8 mouse cellular contexts compared by ENCODE assay signal in genomic region chr2:145903983-145904616, GRCm38 (mm10). TPM values are rescaled to one million over a fixed set of nuclear protein-coding genes. Genes with fewer than 3 reads are reported as not detected.
A peak's percentile ranks its signal among the peaks of the same experiment; 100 is the strongest.
DNase-seq lines count a peak whose midpoint lies in the region; ATAC-seq lines count a peak whose summit lies in the region.

No protein-coding gene starts in this region.

- H3K27me3 ChIP-seq in erythroblast, embryonic 14.5 days (ENCODE audit: control insufficient read depth): no peaks in the 10 kb centered on the region
- H3K27me3 ChIP-seq in forebrain, embryonic 13.5 days: no peaks in the 10 kb centered on the region
- H3K27me3 ChIP-seq in liver, embryonic 13.5 days: no peaks in the 10 kb centered on the region

- no peak for ATAC-seq in erythroblast, adult 5-6 weeks (replicated peaks; ENCODE audit: low FRiP score, poor library complexity, severe bottlenecking)
- no peak for ATAC-seq in forebrain, embryonic 13.5 days
- no peak for ATAC-seq in liver, embryonic 13.5 days (ENCODE audit: low read depth)

- no peaks in the 10 kb centered on the region for H3K9me3 ChIP-seq in erythroblast, embryonic 14.5 days (ENCODE audit: control insufficient read depth, low read length)
- H3K9me3 ChIP-seq in forebrain, embryonic 13.5 days (replicated peaks): no peaks in the 10 kb centered on the region
- H3K9me3 ChIP-seq in liver, embryonic 13.5 days (replicated peaks): no peaks in the 10 kb centered on the region

- no peak overlapping the region for H3K27ac ChIP-seq in forebrain, embryonic 13.5 days
- no peak overlapping the region; the same call in 1 of the 2 replicates for H3K27ac ChIP-seq in liver, embryonic 13.5 days

- H3K36me3 ChIP-seq in erythroblast, embryonic 14.5 days (ENCODE audit: control insufficient read depth): peaks cover 24% of the 10 kb centered on the region
- peaks cover 14% of the 10 kb centered on the region for H3K36me3 ChIP-seq in forebrain, embryonic 13.5 days (ENCODE audit: poor library complexity, severe bottlenecking)
- peaks cover 13% of the 10 kb centered on the region for H3K36me3 ChIP-seq in liver, embryonic 13.5 days

- DNase-seq in 416B (ENCODE audit: low read depth): peak; percentile 46
- no peak for DNase-seq in liver, embryonic 13.5 days
- no peak for DNase-seq in embryo, embryonic 10 days (ENCODE audit: low spot score)
- no peak for DNase-seq in cerebellum, adult 11-12 months
- DNase-seq in layer of hippocampus, postnatal 14 days (ENCODE audit: low spot score in 2 of 2): no peak

- peak overlapping the region; percentile 75 for H3K4me2 ChIP-seq in forebrain, embryonic 13.5 days
- peak overlapping the region; percentile 73 for H3K4me2 ChIP-seq in liver, embryonic 13.5 days

- peak overlapping the region; percentile 95 for H3K4me3 ChIP-seq in erythroblast, embryonic 14.5 days (replicated peaks)
- peak overlapping the region; percentile 98 for H3K4me3 ChIP-seq in forebrain, embryonic 13.5 days
- peak overlapping the region; percentile 96 for H3K4me3 ChIP-seq in liver, embryonic 13.5 days (replicated peaks)

- H3K9ac ChIP-seq in forebrain, embryonic 13.5 days: peak overlapping the region; percentile 97
- H3K9ac ChIP-seq in liver, embryonic 13.5 days: peak overlapping the region; percentile 90

- WGBS in forebrain, embryonic 13.5 days: 32% methylated on average over 12 of the region's 12 CpGs
- WGBS in liver, embryonic 13.5 days (ENCODE audit: insufficient replicate concordance): 28% methylated on average over 12 of the region's 12 CpGs

- peaks cover 17% of the 10 kb centered on the region for H3K4me1 ChIP-seq in erythroblast, embryonic 14.5 days (ENCODE audit: control insufficient read depth)
- peaks cover 21% of the 10 kb centered on the region for H3K4me1 ChIP-seq in forebrain, embryonic 13.5 days
- peaks cover 25% of the 10 kb centered on the region for H3K4me1 ChIP-seq in liver, embryonic 13.5 days (replicated peaks)

RNA-seq across cellular contexts. Expression of gene Naa20, which starts 2.2 kb away (rescaled TPM):
- polyA plus RNA-seq in erythroblast, embryonic 14.5 days (2012): 2.0 and 3.2 TPM in 2 replicates
- 9.2 and 24.0 TPM in 2 replicates for total RNA-seq in erythroblast, adult 5-6 weeks (2015; ENCODE audit: low replicate concordance)
- total RNA-seq in erythroblast, adult 5-6 weeks (2017; ENCODE audit: low replicate concordance): 11.8 and 22.2 TPM in 2 replicates
- 134 TPM in 2 replicates for polyA plus RNA-seq in forebrain, embryonic 13.5 days (2015; fragmentation: Nextera tagmentation; extraction: Ambion mirVana)
- 76.7 and 82.1 TPM in 2 replicates for polyA plus RNA-seq in liver, embryonic 13.5 days (2015; fragmentation: Nextera tagmentation; extraction: Ambion mirVana)
- 10 to 100 TPM; 65.6 to 73.8 TPM for total RNA-seq in layer of hippocampus, postnatal 14 days (2021)

RNA-seq across cellular contexts. Expression of gene Cfap61, which starts 30.5 kb away (rescaled TPM):
- polyA plus RNA-seq in erythroblast, embryonic 14.5 days (2012): not detected in 2 replicates
- total RNA-seq in erythroblast, adult 5-6 weeks (2015; ENCODE audit: low replicate concordance): not detected in 2 replicates
- not detected in 2 replicates for total RNA-seq in erythroblast, adult 5-6 weeks (2017; ENCODE audit: low replicate concordance)
- polyA plus RNA-seq in forebrain, embryonic 13.5 days (2015; fragmentation: Nextera tagmentation; extraction: Ambion mirVana): 2.0 and 2.3 TPM in 2 replicates
- polyA plus RNA-seq in liver, embryonic 13.5 days (2015; fragmentation: Nextera tagmentation; extraction: Ambion mirVana): 0.10 and 0.17 TPM in 2 replicates
- total RNA-seq in layer of hippocampus, postnatal 14 days (2021): 1 to 10 TPM; 2.5 to 4.7 TPM

RNA-seq across cellular contexts. Expression of gene Crnkl1, which starts 30.7 kb away (rescaled TPM):
- polyA plus RNA-seq in erythroblast, embryonic 14.5 days (2012): 0.37 and 0.68 TPM in 2 replicates
- total RNA-seq in erythroblast, adult 5-6 weeks (2015; ENCODE audit: low replicate concordance): 13.3 and 35.5 TPM in 2 replicates
- total RNA-seq in erythroblast, adult 5-6 weeks (2017; ENCODE audit: low replicate concordance): 70.3 and 93.8 TPM in 2 replicates
- 35.0 and 35.5 TPM in 2 replicates for polyA plus RNA-seq in forebrain, embryonic 13.5 days (2015; fragmentation: Nextera tagmentation; extraction: Ambion mirVana)
- polyA plus RNA-seq in liver, embryonic 13.5 days (2015; fragmentation: Nextera tagmentation; extraction: Ambion mirVana): 21.4 and 25.4 TPM in 2 replicates
- 10 to 100 TPM; 18.3 to 19.9 TPM for total RNA-seq in layer of hippocampus, postnatal 14 days (2021)

Comparison
In these comparisons a context has a peak if more than half of its experiments do, and no peak if none do; other contexts are left out.
1. RNA of gene Naa20, which starts 2.2 kb away (polyA plus RNA-seq): 134 TPM in forebrain, embryonic 13.5 days and 76.7 to 82.1 TPM in liver, embryonic 13.5 days; 2.0 to 3.2 TPM in erythroblast, embryonic 14.5 days; every median in the first group is over 10 times any median in the second.
2. RNA of gene Crnkl1, which starts 30.7 kb away (polyA plus RNA-seq): 35.0 to 35.5 TPM in forebrain, embryonic 13.5 days and 21.4 to 25.4 TPM in liver, embryonic 13.5 days; 0.37 to 0.68 TPM in erythroblast, embryonic 14.5 days; every median in the first group is over 10 times any median in the second.
3. Peak in every context shown above with its lines, with median percentiles within 50 percentile points of each other: H3K4me3 ChIP-seq.